Mouse (Mus musculus) liver, adult 2 months (tissue): ENCODE results near the gene Adamts17. TPM values are rescaled to one million over a fixed set of nuclear protein-coding genes. Genes with fewer than 3 reads are reported as not detected.

ENCODE experiments used
- DNase-seq: peaks from one replicate; pipeline ENCODE4 v3.0.0-alpha.2; 2011; ENCODE audit warnings: low read depth, low spot score; ENCODE audit errors: extremely low read depth
- H3K27ac ChIP-seq: fragments of 200-500 bp; replicated peaks from 2 replicates; pipeline ENCODE4 v1.5.1; 2012; ENCODE audit warnings: low read depth, mild to moderate bottlenecking, control low read depth, inconsistent platforms, low read length; ENCODE audit not compliant: insufficient read depth
- H3K27me3 ChIP-seq: fragments of 200-500 bp; 2 replicates; pipeline ENCODE4 v1.6.1; 2012; ENCODE audit warnings: mild to moderate bottlenecking, moderate library complexity, low read length, inconsistent platforms; ENCODE audit not compliant: control insufficient read depth, insufficient read depth
- H3K36me3 ChIP-seq: fragments of 200-500 bp; 2 replicates; pipeline ENCODE4 v1.6.1; 2012; ENCODE audit warnings: low read length, inconsistent platforms; ENCODE audit not compliant: control insufficient read depth, insufficient read depth
- H3K4me1 ChIP-seq: fragments of 200-500 bp; 2 replicates; pipeline ENCODE4 v1.6.1; 2011; ENCODE audit warnings: low read length; ENCODE audit not compliant: control insufficient read depth, insufficient read depth
- H3K4me3 ChIP-seq: fragments of 200-500 bp; 2 replicates; pipeline ENCODE4 v1.5.1; 2011; ENCODE audit warnings: low read depth, mild to moderate bottlenecking, control low read depth, low read length, moderate library complexity; ENCODE audit not compliant: insufficient read depth
- H3K79me2 ChIP-seq: fragments of 200-500 bp; 2 replicates; pipeline ENCODE4 v1.6.1; 2012; ENCODE audit warnings: inconsistent platforms, mild to moderate bottlenecking, low read length, moderate library complexity; ENCODE audit not compliant: control insufficient read depth, insufficient read depth
- H3K9ac ChIP-seq: fragments of 200-500 bp; 2 replicates; pipeline ENCODE4 v1.6.1; 2012; ENCODE audit warnings: low read depth, mild to moderate bottlenecking, control low read depth, inconsistent platforms, low read length
- CTCF ChIP-seq: fragments of 200-500 bp; IDR thresholded peaks from 2 replicates; pipeline ENCODE4 v1.5.1; 2011; ENCODE audit warnings: low read depth, low read length, control low read depth
- POLR2A ChIP-seq: fragments of 200-500 bp; IDR thresholded peaks from 2 replicates; pipeline ENCODE4 v1.6.1; 2011; ENCODE audit warnings: low read length, control low read depth; ENCODE audit not compliant: insufficient read depth; ENCODE audit errors: extremely low read depth
- WGBS: fragments of 180-500 bp; shearing (Covaris S2); methylation state at CpG from one replicate; pipeline ENCODE4 v1.1.7; 2018; 5-methylcytosine and 5-hydroxymethylcytosine counted together
- polyA plus RNA-seq: library from polyadenylated mRNA; depleted of rRNA; stranded (reverse); fragments of >200 nt; gene quantifications from 2 replicates; pipeline ENCODE4 v1.2.3, GENCODE M21; 2012
- total RNA-seq: library from RNA; depleted of rRNA; stranded (reverse); fragments of >200 nt; gene quantifications from 2 replicates; pipeline ENCODE4 v1.2.3, GENCODE M21; 2014

Gene Adamts17
- total and polyA plus RNA-seq, 2 experiments = 0.09 to 0.17 TPM

- no peak for TF ChIP-seq CTCF
- no peak for TF ChIP-seq POLR2A
Measured at GRCm38 (mm10) chr7:67032616-67033015, 193.1 kb downstream of the Adamts17 start.

GRCm38 (mm10) chr7:67034369-67034768 lies 194.8 kb downstream of the Adamts17 start:
- TF ChIP-seq POLR2A (no peak), CTCF (no peak)
- Histone ChIP-seq H3K36me3 (no peaks in the 10 kb centered on the region), H3K4me3 (no peak overlapping the region), H3K27me3 (no peaks in the 10 kb centered on the region), H3K9ac (no peak overlapping the region), H3K27ac (no peak overlapping the region), H3K79me2 (no peaks in the 10 kb centered on the region), H3K4me1 (peaks cover 2% of the 10 kb centered on the region; the same call in 1 of the 2 replicates)
- WGBS = 50% methylated on average over 2 of the region's 2 CpGs
- DNase-seq = peak; percentile 53

More at GRCm38 (mm10) chr7:67032616-67033015, 193.1 kb downstream of the Adamts17 start:
- H3K36me3 ChIP-seq = no peaks in the 10 kb centered on the region
- DNase-seq = no peak
- no peak overlapping the region for H3K27ac ChIP-seq
- no peak overlapping the region for H3K4me3 ChIP-seq
- no peak overlapping the region for H3K9ac ChIP-seq
- H3K79me2 ChIP-seq = no peaks in the 10 kb centered on the region
- H3K4me1 ChIP-seq = peaks cover 2% of the 10 kb centered on the region; the same call in 1 of the 2 replicates
- no peaks in the 10 kb centered on the region for H3K27me3 ChIP-seq

GRCm38 (mm10) chr7:67035246-67035645 lies 195.7 kb downstream of the Adamts17 start:
- Histone ChIP-seq H3K36me3 (no peaks in the 10 kb centered on the region), H3K27ac (no peak overlapping the region), H3K9ac (no peak overlapping the region), H3K27me3 (no peaks in the 10 kb centered on the region), H3K4me3 (no peak overlapping the region), H3K79me2 (no peaks in the 10 kb centered on the region), H3K4me1 (peaks cover 4% of the 10 kb centered on the region; the same call in 1 of the 2 replicates)
- no peak for DNase-seq
- TF ChIP-seq POLR2A (no peak), CTCF (no peak)
- 87% methylated on average over 10 of the region's 10 CpGs for WGBS

GRCm38 (mm10) chr7:67035661-67036060 lies 196.1 kb downstream of the Adamts17 start:
- Histone ChIP-seq H3K36me3 (no peaks in the 10 kb centered on the region), H3K4me1 (peaks cover 4% of the 10 kb centered on the region; the same call in 1 of the 2 replicates), H3K79me2 (no peaks in the 10 kb centered on the region), H3K27ac (no peak overlapping the region), H3K4me3 (no peak overlapping the region), H3K27me3 (no peaks in the 10 kb centered on the region), H3K9ac (no peak overlapping the region)
- WGBS = 95% methylated on average over 5 of the region's 5 CpGs
- TF ChIP-seq CTCF (no peak), POLR2A (no peak)
- no peak for DNase-seq

GRCm38 (mm10) chr7:67036502-67037485 lies 197.3 kb downstream of the Adamts17 start:
- no peak for TF ChIP-seq CTCF
- TF ChIP-seq POLR2A = no peak
- H3K27me3 ChIP-seq = no peaks in the 10 kb centered on the region
- no peak overlapping the region for H3K4me3 ChIP-seq
- WGBS = 82% methylated on average over 5 of the region's 5 CpGs
- H3K4me1 ChIP-seq = peaks cover 4% of the 10 kb centered on the region; the same call in 1 of the 2 replicates
- no peak for DNase-seq
- H3K9ac ChIP-seq = no peak overlapping the region
- no peak overlapping the region for H3K27ac ChIP-seq
- H3K36me3 ChIP-seq = no peaks in the 10 kb centered on the region
- H3K79me2 ChIP-seq = no peaks in the 10 kb centered on the region
